Mouse (Mus musculus) limb, embryonic 14.5 days (tissue): Measurements from ENCODE around the gene Fgfr2. TPM values are rescaled to one million over a fixed set of nuclear protein-coding genes. Genes with fewer than 3 reads are reported as not detected.

Experiments used
- ATAC-seq: fragments of 200-750 bp; cut with Nextera tagmentation; 2 replicates; pipeline ENCODE4 v1.8.0; 2017; ENCODE audit warnings: low read depth, moderate number of reproducible peaks, moderate TSS enrichment; ENCODE audit not compliant: low FRiP score
- DNase-seq: peaks from one replicate; pipeline ENCODE4 v3.0.0-alpha.2; 2015; ENCODE audit warnings: low spot score
- H3K27ac ChIP-seq: fragments of 300-500 bp; sonication (generic); replicated peaks from 2 replicates; pipeline ENCODE4 v1.5.1; 2014; ENCODE audit warnings: low read depth, mild to moderate bottlenecking, low read length, moderate library complexity, mixed read lengths
- H3K27me3 ChIP-seq: fragments of 300-500 bp; sonication (generic); 2 replicates; pipeline ENCODE4 v1.6.1; 2014; ENCODE audit warnings: low read length, mixed read lengths; ENCODE audit not compliant: control insufficient read depth, insufficient read depth
- H3K36me3 ChIP-seq: fragments of 300-500 bp; sonication (generic); 2 replicates; pipeline ENCODE4 v1.6.1; 2014; ENCODE audit warnings: mild to moderate bottlenecking, low read length, moderate library complexity, mixed read lengths; ENCODE audit not compliant: control insufficient read depth, insufficient read depth
- H3K4me1 ChIP-seq: fragments of 300-500 bp; sonication (generic); 2 replicates; pipeline ENCODE4 v1.6.1; 2014; ENCODE audit warnings: antibody characterized with exemption, low read length, mixed read lengths; ENCODE audit not compliant: control insufficient read depth, insufficient read depth
- H3K4me2 ChIP-seq: fragments of 300-500 bp; sonication (generic); replicated peaks from 2 replicates; pipeline ENCODE4 v1.6.1; 2014; ENCODE audit warnings: low read depth, mild to moderate bottlenecking, low read length, moderate library complexity; ENCODE audit not compliant: severe bottlenecking
- H3K4me3 ChIP-seq: fragments of 300-500 bp; sonication (generic); replicated peaks from 2 replicates; pipeline ENCODE4 v1.5.1; 2014; ENCODE audit warnings: low read length
- H3K9ac ChIP-seq: fragments of 300-500 bp; sonication (generic); 2 replicates; pipeline ENCODE4 v1.6.1; 2014; ENCODE audit warnings: mild to moderate bottlenecking, low read depth, low read length, moderate library complexity; ENCODE audit not compliant: severe bottlenecking
- H3K9me3 ChIP-seq: fragments of 300-500 bp; sonication (generic); 2 replicates; pipeline ENCODE4 v1.6.1; 2016; ENCODE audit warnings: low read length; ENCODE audit not compliant: control insufficient read depth
- POLR2A ChIP-seq: fragments of 200-500 bp; IDR thresholded peaks from 2 replicates; pipeline ENCODE4 v1.8.0; 2012; ENCODE audit warnings: inconsistent platforms, mild to moderate bottlenecking, moderate library complexity, borderline replicate concordance; ENCODE audit not compliant: insufficient read depth, insufficient read length; ENCODE audit errors: extremely low read depth
- WGBS: fragments of 180-500 bp; shearing (Covaris S2); extraction: QIAGEN DNeasy Blood & Tissue Kit; methylation state at CpG from one replicate; pipeline ENCODE4 v1.1.7; 2014; 5-methylcytosine and 5-hydroxymethylcytosine counted together
- polyA plus RNA-seq, 2 experiments: library from polyadenylated mRNA; depleted of rRNA in 1 of 2; stranded (reverse) in 1 of 2; unstranded in 1 of 2; fragments of >200 nt; fragmentation: Nextera tagmentation in 1 of 2; extraction: Ambion mirVana in 1 of 2; gene quantifications; 2 replicates each; pipeline versions ENCODE4 v1.2.1 to v1.2.3; 2012 to 2014

Fgfr2 gene
- polyA plus RNA-seq, 2 experiments: 131 to 133 TPM

GRCm38 (mm10) chr7:131975867-131976266, 1147.3 kb downstream of the Fgfr2 start:
- WGBS: 62% methylated on average over 6 of the region's 6 CpGs
- H3K27ac ChIP-seq: no peak overlapping the region
- no peaks in the 10 kb centered on the region for H3K27me3 ChIP-seq
- no peak overlapping the region for H3K4me2 ChIP-seq
- no peak overlapping the region for H3K4me3 ChIP-seq
- no peak for TF ChIP-seq POLR2A
- no peaks in the 10 kb centered on the region for H3K9me3 ChIP-seq
- DNase-seq: no peak
- no peaks in the 10 kb centered on the region for H3K4me1 ChIP-seq
- no peak for ATAC-seq
- no peak overlapping the region for H3K9ac ChIP-seq
- H3K36me3 ChIP-seq: no peaks in the 10 kb centered on the region

GRCm38 (mm10) chr7:131970255-131970654, 1152.9 kb downstream of the Fgfr2 start:
- ATAC-seq (no peak), DNase-seq (no peak)
- no peak overlapping the region for H3K27ac ChIP-seq
- H3K4me1 ChIP-seq: no peaks in the 10 kb centered on the region
- H3K36me3 ChIP-seq: no peaks in the 10 kb centered on the region
- no peaks in the 10 kb centered on the region for H3K9me3 ChIP-seq
- TF ChIP-seq POLR2A: no peak
- no peak overlapping the region for H3K4me2 ChIP-seq
- H3K27me3 ChIP-seq: peaks cover 35% of the 10 kb centered on the region
- no peak overlapping the region for H3K9ac ChIP-seq
- no peak overlapping the region for H3K4me3 ChIP-seq
- 35% methylated on average over 3 of the region's 3 CpGs for WGBS

- 6% methylated on average over 37 of the region's 57 CpGs for WGBS
- DNase-seq (peak; percentile 6), ATAC-seq (no peak; the same call in 1 of the 2 replicates)
- peak overlapping the region; percentile 30; the same call in 1 of the 2 replicates for H3K4me2 ChIP-seq
- no peaks in the 10 kb centered on the region for H3K36me3 ChIP-seq
- peaks cover 46% of the 10 kb centered on the region for H3K27me3 ChIP-seq
- H3K27ac ChIP-seq: no peak overlapping the region
- no peak for TF ChIP-seq POLR2A
- H3K4me1 ChIP-seq: no peaks in the 10 kb centered on the region
- H3K9ac ChIP-seq: no peak overlapping the region
- no peaks in the 10 kb centered on the region for H3K9me3 ChIP-seq
- H3K4me3 ChIP-seq: peak overlapping the region; percentile 7
Observed at GRCm38 (mm10) chr7:131966916-131967494, 1156.1 kb downstream of the Fgfr2 start.

DNA sequence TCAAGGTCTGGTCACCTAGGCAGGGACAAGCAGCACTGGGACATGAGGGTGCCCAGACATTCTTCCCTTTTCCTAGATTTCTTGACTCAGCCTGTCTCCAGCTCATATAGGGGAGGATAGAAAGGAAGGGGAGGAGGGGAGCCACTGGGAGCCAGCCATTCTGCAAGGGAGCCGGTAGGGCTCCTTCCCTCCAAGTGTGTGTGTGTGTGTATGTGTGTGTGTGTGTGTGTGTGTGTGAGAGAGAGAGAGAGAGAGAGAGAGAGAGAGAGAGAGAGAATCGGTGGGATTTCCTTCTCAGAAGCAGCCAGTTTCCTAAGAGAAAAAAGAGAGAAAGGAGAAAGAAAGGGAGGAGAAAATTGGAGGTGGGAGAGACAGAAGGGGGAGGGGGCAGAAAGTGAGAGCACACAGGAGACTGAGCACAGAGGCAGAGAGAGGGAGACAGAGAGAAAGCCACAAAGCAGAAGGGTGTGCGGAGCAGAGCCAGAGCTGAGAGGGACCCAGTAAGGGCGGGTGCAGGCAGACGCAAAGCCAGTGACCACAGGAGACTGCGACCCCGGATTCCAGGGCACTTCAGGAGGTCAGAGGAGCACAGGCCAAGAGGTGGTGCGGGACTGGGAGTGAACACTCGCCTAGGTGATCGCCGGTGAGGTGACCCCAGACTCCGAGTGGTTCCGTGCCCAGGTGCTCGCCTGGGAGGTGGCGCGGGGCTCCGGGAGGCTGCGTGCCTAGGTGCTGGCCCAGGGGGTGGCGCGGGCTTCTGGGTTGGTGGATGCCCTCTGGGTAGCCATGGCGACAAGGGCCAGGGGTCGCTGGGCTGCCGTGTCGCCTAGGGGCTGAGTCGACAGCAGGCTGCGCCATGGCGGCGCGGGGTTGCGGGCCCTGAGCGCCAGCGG, 1156.9 kb downstream of the Fgfr2 start, which contains the start of gene Gpr26:
TSS of gene Gpr26 (plus strand) at position 438 of the 893 bp plus-strand sequence.
- Histone ChIP-seq H3K9me3 (no peaks in the 10 kb centered on the region), H3K36me3 (no peaks in the 10 kb centered on the region), H3K9ac (no peak within 1 kb of the TSS), H3K4me1 (no peaks in the 10 kb centered on the region), H3K4me3 (peak within 1 kb of the TSS; percentile 7), H3K27me3 (peaks cover 46% of the 10 kb centered on the region), H3K27ac (no peak within 1 kb of the TSS), H3K4me2 (peak within 1 kb of the TSS; percentile 30)
- ATAC-seq: no peak
- no peak for DNase-seq
- 2% methylated on average over 32 of the region's 32 CpGs for WGBS
- TF ChIP-seq POLR2A: no peak

GRCm38 (mm10) chr7:131960551-131960950, 1162.6 kb downstream of the Fgfr2 start:
- TF ChIP-seq POLR2A: no peak
- no peak for ATAC-seq

More at GRCm38 (mm10) chr7:131960551-131960950, 1162.6 kb downstream of the Fgfr2 start:
- no peak overlapping the region for H3K9ac ChIP-seq
- H3K4me2 ChIP-seq: no peak overlapping the region
- 22% methylated on average over 6 of the region's 6 CpGs for WGBS
- H3K4me1 ChIP-seq: no peaks in the 10 kb centered on the region
- no peak overlapping the region for H3K27ac ChIP-seq
- peaks cover 14% of the 10 kb centered on the region for H3K27me3 ChIP-seq
- H3K4me3 ChIP-seq: no peak overlapping the region
- H3K36me3 ChIP-seq: no peaks in the 10 kb centered on the region
- H3K9me3 ChIP-seq: no peaks in the 10 kb centered on the region
- peak; percentile 77 for DNase-seq
